Mouse (Mus musculus) limb, embryonic 14.5 days (tissue): ENCODE data around the gene Inpp5a. TPM values are rescaled to one million over a fixed set of nuclear protein-coding genes. Genes with fewer than 3 reads are reported as not detected.

ENCODE experiments used
- ATAC-seq: fragments of 200-750 bp; cut with Nextera tagmentation; 2 replicates; pipeline ENCODE4 v1.8.0; 2017; ENCODE audit warnings: low read depth, moderate number of reproducible peaks, moderate TSS enrichment; ENCODE audit not compliant: low FRiP score
- DNase-seq: peaks from one replicate; pipeline ENCODE4 v3.0.0-alpha.2; 2015; ENCODE audit warnings: low spot score
- H3K27ac ChIP-seq: fragments of 300-500 bp; sonication (generic); replicated peaks from 2 replicates; pipeline ENCODE4 v1.5.1; 2014; ENCODE audit warnings: low read depth, mild to moderate bottlenecking, low read length, moderate library complexity, mixed read lengths
- H3K27me3 ChIP-seq: fragments of 300-500 bp; sonication (generic); 2 replicates; pipeline ENCODE4 v1.6.1; 2014; ENCODE audit warnings: low read length, mixed read lengths; ENCODE audit not compliant: control insufficient read depth, insufficient read depth
- H3K36me3 ChIP-seq: fragments of 300-500 bp; sonication (generic); 2 replicates; pipeline ENCODE4 v1.6.1; 2014; ENCODE audit warnings: mild to moderate bottlenecking, low read length, moderate library complexity, mixed read lengths; ENCODE audit not compliant: control insufficient read depth, insufficient read depth
- H3K4me1 ChIP-seq: fragments of 300-500 bp; sonication (generic); 2 replicates; pipeline ENCODE4 v1.6.1; 2014; ENCODE audit warnings: antibody characterized with exemption, low read length, mixed read lengths; ENCODE audit not compliant: control insufficient read depth, insufficient read depth
- H3K4me2 ChIP-seq: fragments of 300-500 bp; sonication (generic); replicated peaks from 2 replicates; pipeline ENCODE4 v1.6.1; 2014; ENCODE audit warnings: low read depth, mild to moderate bottlenecking, low read length, moderate library complexity; ENCODE audit not compliant: severe bottlenecking
- H3K4me3 ChIP-seq: fragments of 300-500 bp; sonication (generic); replicated peaks from 2 replicates; pipeline ENCODE4 v1.5.1; 2014; ENCODE audit warnings: low read length
- H3K9ac ChIP-seq: fragments of 300-500 bp; sonication (generic); 2 replicates; pipeline ENCODE4 v1.6.1; 2014; ENCODE audit warnings: mild to moderate bottlenecking, low read depth, low read length, moderate library complexity; ENCODE audit not compliant: severe bottlenecking
- H3K9me3 ChIP-seq: fragments of 300-500 bp; sonication (generic); 2 replicates; pipeline ENCODE4 v1.6.1; 2016; ENCODE audit warnings: low read length; ENCODE audit not compliant: control insufficient read depth
- POLR2A ChIP-seq: fragments of 200-500 bp; IDR thresholded peaks from 2 replicates; pipeline ENCODE4 v1.8.0; 2012; ENCODE audit warnings: inconsistent platforms, mild to moderate bottlenecking, moderate library complexity, borderline replicate concordance; ENCODE audit not compliant: insufficient read depth, insufficient read length; ENCODE audit errors: extremely low read depth
- whole genome bisulfite sequencing: fragments of 180-500 bp; shearing (Covaris S2); extraction: QIAGEN DNeasy Blood & Tissue Kit; methylation state at CpG from one replicate; pipeline ENCODE4 v1.1.7; 2014; 5-methylcytosine and 5-hydroxymethylcytosine counted together
- polyA plus RNA-seq, 2 experiments: library from polyadenylated mRNA; depleted of rRNA in 1 of 2; stranded (reverse) in 1 of 2; unstranded in 1 of 2; fragments of >200 nt; fragmentation: Nextera tagmentation in 1 of 2; extraction: Ambion mirVana in 1 of 2; gene quantifications; 2 replicates each; pipeline versions ENCODE4 v1.2.1 to v1.2.3; 2012 to 2014

The Inpp5a gene
- polyA plus RNA-seq, 2 experiments, result 29.0 to 39.7 TPM

GRCm38 (mm10) chr7:139583094-139583737, 194.3 kb downstream of the Inpp5a start:
- ATAC-seq (no peak), DNase-seq (no peak)
- H3K27me3 ChIP-seq, result peaks cover 98% of the 10 kb centered on the region
- H3K4me2 ChIP-seq, result no peak overlapping the region
- no peak for TF ChIP-seq POLR2A
- peaks cover 14% of the 10 kb centered on the region for H3K36me3 ChIP-seq
- peak overlapping the region; percentile 34; the same call in 1 of the 2 replicates for H3K4me3 ChIP-seq
- no peak overlapping the region for H3K27ac ChIP-seq
- no peaks in the 10 kb centered on the region for H3K9me3 ChIP-seq
- WGBS, result 12% methylated on average over 17 of the region's 17 CpGs
- H3K4me1 ChIP-seq, result peaks cover 24% of the 10 kb centered on the region
- H3K9ac ChIP-seq, result no peak overlapping the region

GRCm38 (mm10) chr7:139584221-139585175, 195.6 kb downstream of the Inpp5a start:
- Histone ChIP-seq H3K9ac (no peak overlapping the region), H3K4me3 (peak overlapping the region; percentile 16), H3K27ac (no peak overlapping the region), H3K27me3 (peaks cover 88% of the 10 kb centered on the region), H3K4me1 (peaks cover 24% of the 10 kb centered on the region), H3K9me3 (no peaks in the 10 kb centered on the region), H3K4me2 (peak overlapping the region; percentile 19; the same call in 1 of the 2 replicates), H3K36me3 (peaks cover 2% of the 10 kb centered on the region; the same call in 1 of the 2 replicates)
- WGBS, result 1% methylated on average over 51 of the region's 53 CpGs
- ATAC-seq (no peak), DNase-seq (no peak)
- TF ChIP-seq POLR2A, result no peak

GRCm38 (mm10) chr7:139585183-139585821, 196.4 kb downstream of the Inpp5a start:
- peak overlapping the region; percentile 16; the same call in 1 of the 2 replicates for H3K4me3 ChIP-seq
- DNase-seq, result no peak

GRCm38 (mm10) chr7:139587919-139588318, 199.0 kb downstream of the Inpp5a start:
- H3K4me3 ChIP-seq, result no peak overlapping the region
- 11% methylated on average over 7 of the region's 7 CpGs for WGBS
- H3K9ac ChIP-seq, result no peak overlapping the region
- DNase-seq, result no peak
- no peak for TF ChIP-seq POLR2A
- H3K9me3 ChIP-seq, result no peaks in the 10 kb centered on the region
- peaks cover 54% of the 10 kb centered on the region for H3K27me3 ChIP-seq
- no peak overlapping the region for H3K4me2 ChIP-seq
- H3K4me1 ChIP-seq, result peaks cover 7% of the 10 kb centered on the region; the same call in 1 of the 2 replicates
- H3K36me3 ChIP-seq, result no peaks in the 10 kb centered on the region
- no peak overlapping the region for H3K27ac ChIP-seq
- no peak for ATAC-seq

More at GRCm38 (mm10) chr7:139585183-139585821, 196.4 kb downstream of the Inpp5a start:
- H3K4me1 ChIP-seq, result peaks cover 24% of the 10 kb centered on the region
- no peak overlapping the region for H3K27ac ChIP-seq
- no peak overlapping the region for H3K4me2 ChIP-seq
- no peak for TF ChIP-seq POLR2A
- 3% methylated on average over 29 of the region's 29 CpGs for WGBS
- no peaks in the 10 kb centered on the region for H3K9me3 ChIP-seq
- H3K27me3 ChIP-seq, result peaks cover 80% of the 10 kb centered on the region
- H3K9ac ChIP-seq, result no peak overlapping the region
- no peaks in the 10 kb centered on the region for H3K36me3 ChIP-seq
- no peak for ATAC-seq

- TF ChIP-seq POLR2A, result no peak
- H3K27ac ChIP-seq, result no peak overlapping the region
- ATAC-seq (no peak; the same call in 1 of the 2 replicates), DNase-seq (no peak)
- no peak overlapping the region for H3K4me2 ChIP-seq
- H3K4me3 ChIP-seq, result no peak overlapping the region
- no peaks in the 10 kb centered on the region for H3K36me3 ChIP-seq
- WGBS, result 36% methylated on average over 3 of the region's 3 CpGs
- peaks cover 30% of the 10 kb centered on the region for H3K27me3 ChIP-seq
- no peak overlapping the region for H3K9ac ChIP-seq
- H3K9me3 ChIP-seq, result no peaks in the 10 kb centered on the region
- H3K4me1 ChIP-seq, result no peaks in the 10 kb centered on the region
These were observed 201.4 kb downstream of the Inpp5a start for GRCm38 (mm10) chr7:139590302-139590701.
